Mouse (Mus musculus) hindbrain, embryonic 13.5 days (tissue): ENCODE results near the gene Glt8d1. TPM values are rescaled to one million over a fixed set of nuclear protein-coding genes. Genes with fewer than 3 reads are reported as not detected.

ENCODE experiments used
- ATAC-seq: fragments of 200-750 bp; cut with Nextera tagmentation; 2 replicates; pipeline ENCODE4 v1.8.0; 2017; ENCODE audit warnings: moderate TSS enrichment; ENCODE audit not compliant: low FRiP score
- H3K27ac ChIP-seq: fragments of 300-500 bp; sonication (generic); 2 replicates; pipeline ENCODE4 v1.5.1; 2015; ENCODE audit warnings: inconsistent platforms, mild to moderate bottlenecking, moderate library complexity
- H3K27me3 ChIP-seq: fragments of 300-500 bp; sonication (generic); 2 replicates; pipeline ENCODE4 v1.6.1; 2015; ENCODE audit warnings: mild to moderate bottlenecking, inconsistent platforms
- H3K36me3 ChIP-seq: fragments of 300-500 bp; sonication (generic); 2 replicates; pipeline ENCODE4 v1.6.1; 2015; ENCODE audit warnings: mild to moderate bottlenecking, inconsistent platforms
- H3K4me1 ChIP-seq: fragments of 300-500 bp; sonication (generic); replicated peaks from 2 replicates; pipeline ENCODE4 v1.6.1; 2015; ENCODE audit warnings: inconsistent platforms
- H3K4me2 ChIP-seq: fragments of 300-500 bp; sonication (generic); 2 replicates; pipeline ENCODE4 v1.6.1; 2015; ENCODE audit warnings: inconsistent platforms, mild to moderate bottlenecking, moderate library complexity
- H3K4me3 ChIP-seq: fragments of 300-500 bp; sonication (generic); 2 replicates; pipeline ENCODE4 v1.5.1; 2015; ENCODE audit warnings: mild to moderate bottlenecking, inconsistent platforms
- H3K9ac ChIP-seq: fragments of 300-500 bp; sonication (generic); 2 replicates; pipeline ENCODE4 v1.6.1; 2015; ENCODE audit warnings: mild to moderate bottlenecking, inconsistent platforms
- H3K9me3 ChIP-seq: fragments of 300-500 bp; sonication (generic); 2 replicates; pipeline ENCODE4 v1.6.1; 2016; ENCODE audit warnings: inconsistent platforms
- WGBS: fragments of 180-500 bp; shearing (Covaris S2); methylation state at CpG from one replicate; pipeline ENCODE4 v1.1.7; 2015; 5-methylcytosine and 5-hydroxymethylcytosine counted together
- polyA plus RNA-seq: library from polyadenylated mRNA; unstranded; fragments of >200 nt; fragmentation: Nextera tagmentation; extraction: Ambion mirVana; gene quantifications from 2 replicates; pipeline ENCODE4 v1.2.1, GENCODE M21; 2015

Gene Glt8d1
- polyA plus RNA-seq = 62.8 and 66.7 TPM in 2 replicates

DNA sequence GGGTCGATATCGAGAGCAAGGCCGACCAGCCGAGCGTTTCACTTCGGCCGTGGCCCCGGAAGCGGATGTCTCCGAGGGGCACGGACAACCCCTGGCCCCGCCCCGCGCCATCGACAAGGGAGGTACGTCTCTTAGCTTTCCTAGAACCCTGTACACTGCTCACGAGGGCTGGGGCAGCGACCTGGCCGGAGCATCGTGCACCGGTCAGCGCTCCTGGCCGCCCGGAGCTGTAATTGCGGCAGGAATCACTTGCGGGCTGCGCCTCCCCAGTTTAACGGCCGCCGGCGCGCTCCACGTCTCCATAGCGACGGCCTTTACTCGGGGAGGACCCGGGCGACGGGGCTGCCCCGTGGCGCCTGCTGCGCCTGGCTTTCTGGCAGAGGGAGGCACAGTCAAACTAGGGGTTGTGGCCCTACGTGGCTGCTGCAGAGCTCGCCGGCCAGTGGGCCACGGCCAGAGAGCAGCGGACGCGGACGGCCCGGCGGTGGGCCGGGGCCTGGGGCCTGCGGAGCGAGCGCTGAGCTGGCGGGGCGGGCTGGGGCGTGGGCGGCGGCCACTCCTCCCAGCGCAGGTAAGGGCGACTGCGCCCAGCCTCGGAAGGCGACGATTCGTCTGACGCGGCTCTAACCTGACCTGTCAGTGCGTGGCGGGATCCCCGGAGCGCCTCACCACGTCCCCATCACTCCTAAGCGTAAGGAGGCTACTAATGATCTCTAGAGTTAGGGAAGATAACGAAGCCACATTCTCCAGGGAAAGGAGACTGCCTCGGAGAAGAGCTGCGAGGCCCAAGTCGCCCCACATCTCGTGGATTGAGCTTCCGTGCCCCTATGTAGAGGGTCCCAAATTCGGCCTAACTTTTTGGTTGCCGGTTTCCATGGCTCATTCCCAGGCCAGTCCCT, at the start of gene Glt8d1, which contains the start of gene Spcs1:
TSS of gene Glt8d1 (plus strand) at position 94 of the 899 bp plus-strand sequence.
TSS of gene Spcs1 (minus strand) at position 366 of the 899 bp plus-strand sequence.
- Histone ChIP-seq H3K36me3 (peaks cover 22% of the 10 kb centered on the region), H3K4me3 (peak within 1 kb of the TSS; percentile 97), H3K27ac (peak within 1 kb of the TSS; percentile 95), H3K9ac (peak within 1 kb of the TSS; percentile 96), H3K4me2 (peak within 1 kb of the TSS; percentile 84), H3K9me3 (no peaks in the 10 kb centered on the region), H3K4me1 (peaks cover 20% of the 10 kb centered on the region), H3K27me3 (no peaks in the 10 kb centered on the region)
- WGBS = under 1% methylated on average over 82 of the region's 84 CpGs
- peak; percentile 96 for ATAC-seq

- Histone ChIP-seq H3K4me3 (no peak overlapping the region), H3K9ac (no peak overlapping the region), H3K27me3 (no peaks in the 10 kb centered on the region), H3K4me1 (no peaks in the 10 kb centered on the region), H3K9me3 (no peaks in the 10 kb centered on the region), H3K4me2 (no peak overlapping the region), H3K27ac (no peak overlapping the region), H3K36me3 (peaks cover 54% of the 10 kb centered on the region)
- 89% methylated on average over 2 of the region's 2 CpGs for WGBS
- no peak for ATAC-seq
Measured at GRCm38 (mm10) chr14:30958517-30958916, 42.7 kb upstream of the Glt8d1 start.

DNA sequence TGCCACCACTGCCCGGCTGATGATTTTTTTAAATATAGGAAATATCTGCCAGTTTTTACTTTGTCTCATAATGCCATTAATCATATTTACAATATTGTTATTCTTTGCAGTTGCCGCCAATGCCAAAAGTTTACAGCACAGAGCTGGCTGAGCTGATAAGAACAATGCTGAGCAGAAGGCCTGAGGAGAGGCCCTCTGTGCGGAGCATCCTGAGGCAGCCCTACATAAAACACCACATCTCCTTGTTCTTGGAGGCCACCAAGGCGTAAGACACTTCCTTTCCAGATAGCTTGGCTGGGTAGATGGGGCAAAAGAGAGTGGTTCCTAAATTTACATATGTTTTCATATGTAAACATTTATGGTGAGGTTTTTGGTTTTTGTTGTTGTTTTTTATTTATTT, 42.2 kb upstream of the Glt8d1 start:
- 93% methylated on average over 4 of the region's 4 CpGs for WGBS

DNA sequence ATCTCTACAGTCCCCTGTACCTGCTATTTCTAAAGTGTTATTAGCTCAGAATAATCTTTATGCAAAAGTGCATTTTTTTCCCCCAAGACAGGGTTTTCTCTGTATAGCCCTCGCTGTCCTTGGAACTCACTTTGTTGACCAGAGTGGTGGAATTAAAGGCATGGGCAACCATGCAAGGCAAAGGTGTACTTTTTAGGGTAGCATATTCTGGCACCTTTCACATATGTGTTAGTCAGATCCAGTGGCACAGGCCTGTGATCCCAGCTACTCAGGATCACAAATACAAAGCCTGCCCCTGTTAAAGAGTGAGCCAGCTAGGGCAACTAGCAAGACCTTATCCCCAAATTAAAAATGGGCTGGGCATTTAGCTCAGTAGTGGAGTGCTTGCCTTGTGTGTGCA, 40.8 kb upstream of the Glt8d1 start:
- no peak overlapping the region for H3K4me3 ChIP-seq
- no peak overlapping the region for H3K9ac ChIP-seq
- no peak overlapping the region for H3K27ac ChIP-seq
- no peaks in the 10 kb centered on the region for H3K9me3 ChIP-seq
- ATAC-seq = no peak
- peaks cover 47% of the 10 kb centered on the region for H3K36me3 ChIP-seq
- H3K27me3 ChIP-seq = no peaks in the 10 kb centered on the region
- 94% methylated on average over 1 of the region's 1 CpGs for WGBS
- no peaks in the 10 kb centered on the region for H3K4me1 ChIP-seq
- no peak overlapping the region for H3K4me2 ChIP-seq

More for the DNA sequence above, 42.2 kb upstream of the Glt8d1 start:
- H3K9ac ChIP-seq = no peak overlapping the region
- H3K4me3 ChIP-seq = no peak overlapping the region
- no peaks in the 10 kb centered on the region for H3K9me3 ChIP-seq
- H3K4me1 ChIP-seq = no peaks in the 10 kb centered on the region
- peaks cover 52% of the 10 kb centered on the region for H3K36me3 ChIP-seq
- no peak overlapping the region for H3K4me2 ChIP-seq
- ATAC-seq = no peak
- H3K27me3 ChIP-seq = no peaks in the 10 kb centered on the region
- H3K27ac ChIP-seq = no peak overlapping the region

- ATAC-seq = no peak
- 34% methylated on average over 6 of the region's 6 CpGs for WGBS
- no peaks in the 10 kb centered on the region for H3K4me1 ChIP-seq
- peaks cover 68% of the 10 kb centered on the region for H3K36me3 ChIP-seq
- H3K27ac ChIP-seq = peak overlapping the region; percentile 62; the same call in 1 of the 2 replicates
- no peak overlapping the region for H3K4me2 ChIP-seq
- H3K4me3 ChIP-seq = no peak overlapping the region
- no peak overlapping the region for H3K9ac ChIP-seq
- H3K27me3 ChIP-seq = no peaks in the 10 kb centered on the region
- no peaks in the 10 kb centered on the region for H3K9me3 ChIP-seq
Measured at GRCm38 (mm10) chr14:30974204-30974603, 27.0 kb upstream of the Glt8d1 start.

- Histone ChIP-seq H3K27me3 (no peaks in the 10 kb centered on the region), H3K27ac (no peak overlapping the region), H3K36me3 (peaks cover 61% of the 10 kb centered on the region), H3K4me2 (no peak overlapping the region), H3K4me1 (no peaks in the 10 kb centered on the region), H3K4me3 (no peak overlapping the region), H3K9ac (no peak overlapping the region), H3K9me3 (no peaks in the 10 kb centered on the region)
- 88% methylated on average over 3 of the region's 3 CpGs for WGBS
- ATAC-seq = no peak
Measured at GRCm38 (mm10) chr14:30976222-30976621, 25.0 kb upstream of the Glt8d1 start.

DNA sequence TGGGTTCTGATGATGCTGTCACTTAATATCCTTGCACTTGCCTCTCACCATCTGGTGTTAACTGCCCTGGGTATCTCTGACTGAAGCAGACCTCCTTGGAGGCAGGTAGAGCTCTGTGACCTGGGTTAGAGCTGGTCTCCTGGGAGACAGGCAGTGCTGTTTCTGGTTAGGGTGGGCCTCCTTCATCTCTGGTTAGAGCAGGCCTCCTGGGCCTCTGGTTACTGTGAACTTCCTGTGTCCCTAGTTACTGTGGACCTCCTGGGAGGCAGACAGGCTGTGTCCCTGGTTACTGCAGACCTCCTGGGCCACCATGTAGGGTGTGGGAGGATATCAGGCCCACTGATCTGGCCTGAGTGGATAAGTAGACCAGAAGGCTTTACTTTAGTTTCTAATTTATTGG, 4.8 kb upstream of the Glt8d1 start:
- ATAC-seq = no peak
- Histone ChIP-seq H3K27ac (no peak overlapping the region), H3K27me3 (no peaks in the 10 kb centered on the region), H3K36me3 (peaks cover 20% of the 10 kb centered on the region; the same call in 1 of the 2 replicates), H3K4me1 (peaks cover 11% of the 10 kb centered on the region), H3K4me2 (no peak overlapping the region), H3K9me3 (no peaks in the 10 kb centered on the region), H3K9ac (no peak overlapping the region), H3K4me3 (no peak overlapping the region)

DNA sequence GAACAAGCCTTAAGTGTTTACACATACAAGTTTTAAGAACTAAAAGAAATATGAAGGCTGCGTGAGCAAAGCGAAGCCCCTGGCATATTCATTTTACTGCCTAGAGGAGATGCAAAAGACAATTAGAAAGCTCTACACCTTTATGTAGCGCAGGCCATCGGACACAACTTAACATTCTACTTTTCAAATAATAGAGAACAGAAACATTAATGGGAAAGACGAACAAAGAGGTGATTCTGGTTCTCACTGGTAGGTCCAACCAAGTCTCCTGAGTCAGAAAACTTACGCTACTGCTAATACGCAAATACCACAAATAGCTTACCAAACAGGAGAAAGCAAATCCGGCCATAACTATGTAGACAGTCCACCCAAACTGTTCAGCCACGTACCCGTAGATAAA, 844 bp upstream of the Glt8d1 start:
- Histone ChIP-seq H3K4me1 (peaks cover 20% of the 10 kb centered on the region), H3K9me3 (no peaks in the 10 kb centered on the region), H3K4me3 (peak overlapping the region; percentile 97), H3K9ac (peak overlapping the region; percentile 96), H3K27me3 (no peaks in the 10 kb centered on the region), H3K27ac (no peak overlapping the region), H3K36me3 (peaks cover 21% of the 10 kb centered on the region; the same call in 1 of the 2 replicates), H3K4me2 (peak overlapping the region; percentile 84)
- WGBS = 67% methylated on average over 10 of the region's 10 CpGs
- no peak for ATAC-seq

- Histone ChIP-seq H3K4me1 (peaks cover 20% of the 10 kb centered on the region), H3K9me3 (no peaks in the 10 kb centered on the region), H3K4me2 (peak overlapping the region; percentile 84), H3K36me3 (peaks cover 21% of the 10 kb centered on the region; the same call in 1 of the 2 replicates), H3K27ac (peak overlapping the region; percentile 95), H3K9ac (peak overlapping the region; percentile 96), H3K4me3 (peak overlapping the region; percentile 97), H3K27me3 (no peaks in the 10 kb centered on the region)
- peak; percentile 47; the same call in 1 of the 2 replicates for ATAC-seq
- under 1% methylated on average over 21 of the region's 21 CpGs for whole genome bisulfite sequencing
Measured at GRCm38 (mm10) chr14:31000816-31001306, 339 bp upstream of the Glt8d1 start.

DNA sequence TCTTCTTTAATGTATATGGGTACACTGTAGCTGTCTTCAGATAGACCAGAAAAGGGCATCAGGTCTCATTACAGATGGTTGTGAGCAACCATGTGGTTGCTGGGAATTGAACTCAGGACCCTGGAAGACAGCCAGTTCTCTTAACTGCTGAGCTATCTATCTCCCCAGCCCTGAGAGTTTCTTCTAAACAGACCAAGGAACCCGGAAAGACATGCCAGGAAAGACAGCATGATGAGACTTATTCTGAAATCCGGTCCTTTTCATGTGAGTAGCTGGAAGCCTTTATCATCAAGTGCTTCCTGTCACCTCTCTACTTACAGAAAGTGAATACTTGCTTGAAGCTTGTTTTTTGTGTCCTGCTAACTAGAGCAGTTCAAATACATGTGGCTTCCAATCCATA, 3.3 kb downstream of the Glt8d1 start:
- H3K4me1 ChIP-seq = peaks cover 20% of the 10 kb centered on the region
- H3K4me3 ChIP-seq = no peak overlapping the region
- H3K9me3 ChIP-seq = no peaks in the 10 kb centered on the region
- H3K36me3 ChIP-seq = peaks cover 32% of the 10 kb centered on the region
- ATAC-seq = no peak
- no peak overlapping the region for H3K9ac ChIP-seq
- H3K27ac ChIP-seq = no peak overlapping the region
- 96% methylated on average over 2 of the region's 2 CpGs for WGBS
- no peak overlapping the region for H3K4me2 ChIP-seq
- no peaks in the 10 kb centered on the region for H3K27me3 ChIP-seq

DNA sequence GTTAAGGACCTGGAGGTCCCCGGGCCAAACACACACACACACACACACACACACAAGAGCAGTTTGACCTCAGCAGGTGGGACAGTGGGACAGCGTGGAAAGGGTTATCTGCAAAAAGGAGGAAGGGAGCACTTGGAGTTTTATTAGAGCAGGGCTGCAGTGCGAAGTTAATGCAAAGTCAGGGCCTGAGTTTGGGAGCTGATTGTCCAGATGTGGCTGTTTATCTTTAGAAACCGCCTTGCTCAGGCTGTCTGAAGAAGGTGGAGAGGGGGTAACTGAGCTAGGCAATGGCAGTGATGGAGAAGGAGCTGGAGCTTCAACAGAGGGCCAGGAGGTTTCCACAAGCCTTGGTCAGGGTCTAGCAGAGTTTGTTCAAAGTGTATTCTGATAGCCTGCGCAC, 5.6 kb downstream of the Glt8d1 start:
- Histone ChIP-seq H3K27ac (no peak overlapping the region), H3K36me3 (peaks cover 54% of the 10 kb centered on the region), H3K27me3 (no peaks in the 10 kb centered on the region), H3K4me1 (peaks cover 10% of the 10 kb centered on the region), H3K9ac (no peak overlapping the region), H3K4me3 (no peak overlapping the region), H3K4me2 (no peak overlapping the region), H3K9me3 (no peaks in the 10 kb centered on the region)
- 90% methylated on average over 5 of the region's 5 CpGs for WGBS
- no peak for ATAC-seq

- WGBS = 95% methylated on average over 3 of the region's 3 CpGs
- H3K9ac ChIP-seq = no peak overlapping the region
- H3K4me2 ChIP-seq = no peak overlapping the region
- no peaks in the 10 kb centered on the region for H3K27me3 ChIP-seq
- no peak overlapping the region for H3K27ac ChIP-seq
- H3K9me3 ChIP-seq = no peaks in the 10 kb centered on the region
- ATAC-seq = no peak
- H3K4me3 ChIP-seq = no peak overlapping the region
- peaks cover 94% of the 10 kb centered on the region for H3K36me3 ChIP-seq
- no peaks in the 10 kb centered on the region for H3K4me1 ChIP-seq
Measured at GRCm38 (mm10) chr14:31011588-31011987, 10.4 kb downstream of the Glt8d1 start.
